Mouse (Mus musculus): ENCODE results near the gene Rftn1. TPM values are rescaled to one million over a fixed set of nuclear protein-coding genes. Genes with fewer than 3 reads are reported as not detected.

The Rftn1 gene
- polyA plus RNA-seq, 1 experiment from 2014 or later: 9.4 TPM

- H3K9me3 ChIP-seq: no peaks in the 10 kb centered on the region
- H3K4me3 ChIP-seq (replicated peaks): no peak overlapping the region
- no peak overlapping the region for H3K9ac ChIP-seq (replicated peaks)
- H3K4me1 ChIP-seq (replicated peaks): peaks cover 20% of the 10 kb centered on the region
- no peak overlapping the region for H3K27ac ChIP-seq
- H3K36me3 ChIP-seq: no peaks in the 10 kb centered on the region
- ATAC-seq (ENCODE audit: insufficient number of reproducible peaks, insufficient read depth, low FRiP score, low TSS enrichment, low read depth): no peak
- H3K4me2 ChIP-seq: no peak overlapping the region
- no peaks in the 10 kb centered on the region for H3K27me3 ChIP-seq
- 45% methylated on average over 11 of the region's 11 CpGs for WGBS
Measured at GRCm38 (mm10) chr17:49992625-49993603, 197.6 kb downstream of the Rftn1 start.

- 73% methylated on average over 8 of the region's 8 CpGs for WGBS
- Histone ChIP-seq H3K36me3 (no peaks in the 10 kb centered on the region), H3K4me3 (replicated peaks) (no peak overlapping the region), H3K9ac (replicated peaks) (no peak overlapping the region), H3K27me3 (no peaks in the 10 kb centered on the region), H3K4me1 (replicated peaks) (peaks cover 10% of the 10 kb centered on the region), H3K9me3 (no peaks in the 10 kb centered on the region), H3K27ac (no peak overlapping the region), H3K4me2 (no peak overlapping the region)
- no peak for ATAC-seq (ENCODE audit: insufficient number of reproducible peaks, insufficient read depth, low FRiP score, low TSS enrichment, low read depth)
Measured at GRCm38 (mm10) chr17:49989583-49989982, 200.9 kb downstream of the Rftn1 start.

- ATAC-seq (ENCODE audit: insufficient number of reproducible peaks, insufficient read depth, low FRiP score, low TSS enrichment, low read depth): no peak
Measured at GRCm38 (mm10) chr17:49987095-49987494, 203.4 kb downstream of the Rftn1 start.

GRCm38 (mm10) chr17:49983478-49983877 lies 207.0 kb downstream of the Rftn1 start:
- WGBS: 85% methylated on average over 5 of the region's 5 CpGs
- H3K27ac ChIP-seq: no peak overlapping the region
- no peaks in the 10 kb centered on the region for H3K4me1 ChIP-seq (replicated peaks)
- H3K9me3 ChIP-seq: peaks cover 8% of the 10 kb centered on the region
- H3K36me3 ChIP-seq: no peaks in the 10 kb centered on the region
- no peak for ATAC-seq (ENCODE audit: insufficient number of reproducible peaks, insufficient read depth, low FRiP score, low TSS enrichment, low read depth)
- no peak overlapping the region for H3K9ac ChIP-seq (replicated peaks)
- H3K4me2 ChIP-seq: no peak overlapping the region
- H3K27me3 ChIP-seq: no peaks in the 10 kb centered on the region
- no peak overlapping the region for H3K4me3 ChIP-seq (replicated peaks)

More at GRCm38 (mm10) chr17:49987095-49987494, 203.4 kb downstream of the Rftn1 start:
- Histone ChIP-seq H3K4me1 (replicated peaks) (no peaks in the 10 kb centered on the region), H3K27ac (no peak overlapping the region), H3K4me2 (no peak overlapping the region), H3K36me3 (no peaks in the 10 kb centered on the region), H3K9ac (replicated peaks) (no peak overlapping the region), H3K27me3 (no peaks in the 10 kb centered on the region), H3K4me3 (replicated peaks) (no peak overlapping the region), H3K9me3 (no peaks in the 10 kb centered on the region)
- WGBS: 91% methylated on average over 6 of the region's 6 CpGs

GRCm38 (mm10) chr17:49982611-49983390 lies 207.7 kb downstream of the Rftn1 start:
- WGBS: 86% methylated on average over 6 of the region's 6 CpGs
- H3K9me3 ChIP-seq: peaks cover 8% of the 10 kb centered on the region
- H3K27ac ChIP-seq: no peak overlapping the region

GRCm38 (mm10) chr17:49981591-49981990 lies 208.9 kb downstream of the Rftn1 start:
- no peaks in the 10 kb centered on the region for H3K36me3 ChIP-seq
- H3K9me3 ChIP-seq: peaks cover 8% of the 10 kb centered on the region
- no peak overlapping the region for H3K4me3 ChIP-seq (replicated peaks)
- no peak for ATAC-seq (ENCODE audit: insufficient number of reproducible peaks, insufficient read depth, low FRiP score, low TSS enrichment, low read depth)
- H3K9ac ChIP-seq (replicated peaks): no peak overlapping the region
- H3K27ac ChIP-seq: no peak overlapping the region
- H3K4me2 ChIP-seq: no peak overlapping the region
- 83% methylated on average over 4 of the region's 4 CpGs for WGBS
- H3K4me1 ChIP-seq (replicated peaks): no peaks in the 10 kb centered on the region
- H3K27me3 ChIP-seq: no peaks in the 10 kb centered on the region

More at GRCm38 (mm10) chr17:49982611-49983390, 207.7 kb downstream of the Rftn1 start:
- Histone ChIP-seq H3K9ac (replicated peaks) (no peak overlapping the region), H3K4me3 (replicated peaks) (no peak overlapping the region), H3K4me1 (replicated peaks) (no peaks in the 10 kb centered on the region), H3K27me3 (no peaks in the 10 kb centered on the region), H3K4me2 (no peak overlapping the region), H3K36me3 (no peaks in the 10 kb centered on the region)
- ATAC-seq (ENCODE audit: insufficient number of reproducible peaks, insufficient read depth, low FRiP score, low TSS enrichment, low read depth): no peak

- no peak for ATAC-seq (ENCODE audit: insufficient number of reproducible peaks, insufficient read depth, low FRiP score, low TSS enrichment, low read depth)
- WGBS: 91% methylated on average over 4 of the region's 4 CpGs
Measured at GRCm38 (mm10) chr17:49979761-49980285, 210.7 kb downstream of the Rftn1 start.

GRCm38 (mm10) chr17:49977424-49977790 lies 213.1 kb downstream of the Rftn1 start:
- no peak overlapping the region for H3K27ac ChIP-seq
- 0 out of 2 replicates have a peak, but pooled peaks cover 6% of the 10 kb centered on the region for H3K4me1 ChIP-seq (replicated peaks)
- H3K4me2 ChIP-seq: no peak overlapping the region
- peaks cover 8% of the 10 kb centered on the region for H3K9me3 ChIP-seq
- H3K9ac ChIP-seq (replicated peaks): no peak overlapping the region
- H3K27me3 ChIP-seq: no peaks in the 10 kb centered on the region
- H3K4me3 ChIP-seq (replicated peaks): no peak overlapping the region
- WGBS: 80% methylated on average over 3 of the region's 3 CpGs
- H3K36me3 ChIP-seq: no peaks in the 10 kb centered on the region
- ATAC-seq (ENCODE audit: insufficient number of reproducible peaks, insufficient read depth, low FRiP score, low TSS enrichment, low read depth): no peak

More at GRCm38 (mm10) chr17:49979761-49980285, 210.7 kb downstream of the Rftn1 start:
- Histone ChIP-seq H3K36me3 (no peaks in the 10 kb centered on the region), H3K27ac (no peak overlapping the region), H3K4me2 (no peak overlapping the region), H3K27me3 (no peaks in the 10 kb centered on the region), H3K9ac (replicated peaks) (no peak overlapping the region), H3K4me3 (replicated peaks) (no peak overlapping the region), H3K9me3 (peaks cover 8% of the 10 kb centered on the region), H3K4me1 (replicated peaks) (0 out of 2 replicates have a peak, but pooled peaks cover 6% of the 10 kb centered on the region)

- ATAC-seq (ENCODE audit: insufficient number of reproducible peaks, insufficient read depth, low FRiP score, low TSS enrichment, low read depth): no peak
- Histone ChIP-seq H3K9ac (replicated peaks) (no peak overlapping the region), H3K9me3 (peaks cover 8% of the 10 kb centered on the region), H3K27me3 (no peaks in the 10 kb centered on the region), H3K27ac (no peak overlapping the region), H3K36me3 (no peaks in the 10 kb centered on the region), H3K4me1 (replicated peaks) (0 out of 2 replicates have a peak, but pooled peaks cover 6% of the 10 kb centered on the region), H3K4me3 (replicated peaks) (no peak overlapping the region), H3K4me2 (no peak overlapping the region)
- 86% methylated on average over 4 of the region's 4 CpGs for WGBS
Measured at GRCm38 (mm10) chr17:49976678-49977423, 213.6 kb downstream of the Rftn1 start.

- H3K4me2 ChIP-seq: no peak overlapping the region
- ATAC-seq (ENCODE audit: insufficient number of reproducible peaks, insufficient read depth, low FRiP score, low TSS enrichment, low read depth): no peak
- H3K4me3 ChIP-seq (replicated peaks): no peak overlapping the region
- no peaks in the 10 kb centered on the region for H3K27me3 ChIP-seq
- H3K4me1 ChIP-seq (replicated peaks): 0 out of 2 replicates have a peak, but pooled peaks cover 6% of the 10 kb centered on the region
- H3K36me3 ChIP-seq: no peaks in the 10 kb centered on the region
- H3K27ac ChIP-seq: no peak overlapping the region
- H3K9me3 ChIP-seq: peaks cover 7% of the 10 kb centered on the region
- WGBS: 58% methylated on average over 7 of the region's 7 CpGs
- H3K9ac ChIP-seq (replicated peaks): no peak overlapping the region
Measured at GRCm38 (mm10) chr17:49975481-49975880, 215.0 kb downstream of the Rftn1 start.

All from limb, embryonic 12.5 days (tissue).